In the genomic region with DNA sequence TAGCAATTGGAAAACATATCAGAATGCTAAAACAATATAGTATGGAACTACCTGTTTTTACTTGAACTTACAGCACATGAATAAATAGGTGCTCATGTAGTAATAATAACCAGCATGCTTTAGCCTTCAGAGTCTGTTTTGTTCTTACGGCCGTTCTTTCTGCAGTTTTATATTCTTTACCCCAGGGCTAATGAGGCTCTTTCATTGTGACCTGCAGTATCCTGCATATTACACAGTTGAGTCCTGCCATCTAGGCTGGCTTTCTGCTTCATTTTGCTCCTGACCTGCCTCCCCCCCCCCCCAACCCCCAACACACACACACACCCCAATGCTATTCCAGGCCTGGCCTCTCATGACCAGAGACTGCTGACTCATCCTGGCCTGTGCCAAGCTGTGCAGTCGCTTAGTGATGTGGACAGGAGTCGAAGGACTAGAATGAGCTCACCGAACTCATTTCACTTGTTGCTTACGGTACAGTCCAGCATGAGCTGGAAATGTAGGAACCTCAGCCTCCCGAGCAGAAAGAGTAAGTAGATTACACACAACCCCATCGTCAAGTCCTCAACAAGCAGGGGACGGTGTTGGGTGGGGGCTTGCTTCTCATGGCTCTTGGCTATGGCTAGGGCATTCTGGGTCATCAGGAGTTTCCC, we compare ENCODE assay signal across 8 mouse cellular contexts.
DNase-seq lines count a peak whose midpoint lies in the region; ATAC-seq and TF ChIP-seq lines count a peak whose summit lies in the region.

No protein-coding gene starts in this region.

- 80% methylated on average over 9 of the region's 9 CpGs for WGBS in midbrain, embryonic 10.5 days
- whole genome bisulfite sequencing in midbrain, embryonic 13.5 days: 83% methylated on average over 9 of the region's 9 CpGs
- WGBS in lung, embryonic 16.5 days: 70% methylated on average over 9 of the region's 9 CpGs

- H3K4me2 ChIP-seq in midbrain, embryonic 13.5 days (replicated peaks): no peak overlapping the region
- peak overlapping the region; percentile 32; the same call in 1 of the 2 replicates for H3K4me2 ChIP-seq in lung, embryonic 16.5 days (ENCODE audit: low read depth, low read length)

- no peaks in the 10 kb centered on the region for H3K36me3 ChIP-seq in midbrain, embryonic 10.5 days
- no peaks in the 10 kb centered on the region for H3K36me3 ChIP-seq in midbrain, embryonic 13.5 days
- H3K36me3 ChIP-seq in lung, embryonic 16.5 days (ENCODE audit: control insufficient read depth, insufficient read depth, low read length): no peaks in the 10 kb centered on the region
- no peaks in the 10 kb centered on the region for H3K36me3 ChIP-seq in testis, adult 2 months (ENCODE audit: control insufficient read depth, insufficient read depth, low read length)

- H3K9me3 ChIP-seq in midbrain, embryonic 10.5 days (replicated peaks): no peaks in the 10 kb centered on the region
- H3K9me3 ChIP-seq in midbrain, embryonic 13.5 days: no peaks in the 10 kb centered on the region
- H3K9me3 ChIP-seq in lung, embryonic 16.5 days (ENCODE audit: control insufficient read depth, low read length): no peaks in the 10 kb centered on the region

- H3K4me1 ChIP-seq in midbrain, embryonic 10.5 days: peaks cover 21% of the 10 kb centered on the region
- peaks cover 13% of the 10 kb centered on the region for H3K4me1 ChIP-seq in midbrain, embryonic 13.5 days (replicated peaks)
- peaks cover 12% of the 10 kb centered on the region for H3K4me1 ChIP-seq in lung, embryonic 16.5 days (replicated peaks; ENCODE audit: control insufficient read depth, insufficient read depth, low read length)
- H3K4me1 ChIP-seq in testis, adult 2 months (ENCODE audit: control insufficient read depth, insufficient read depth, low read length): no peaks in the 10 kb centered on the region

- no peak overlapping the region for H3K9ac ChIP-seq in midbrain, embryonic 13.5 days (replicated peaks)
- H3K9ac ChIP-seq in lung, embryonic 16.5 days (ENCODE audit: low read length): no peak overlapping the region; the same call in 1 of the 2 replicates

- no peak overlapping the region for H3K4me3 ChIP-seq in midbrain, embryonic 10.5 days
- no peak overlapping the region for H3K4me3 ChIP-seq in midbrain, embryonic 13.5 days (replicated peaks)
- H3K4me3 ChIP-seq in lung, embryonic 16.5 days (ENCODE audit: low read length): no peak overlapping the region
- no peak overlapping the region; the same call in 1 of the 2 replicates for H3K4me3 ChIP-seq in testis, adult 2 months (ENCODE audit: control insufficient read depth, low read depth, low read length)

- ATAC-seq in midbrain, embryonic 13.5 days: no peak
- ATAC-seq in granulocyte monocyte progenitor cell, adult 5-6 weeks (replicated peaks; ENCODE audit: poor library complexity, severe bottlenecking): peak; percentile 60
- peak; percentile 74 for ATAC-seq in lung, embryonic 16.5 days (ENCODE audit: low read depth)
- ATAC-seq in erythroblast, adult 5-6 weeks (replicated peaks; ENCODE audit: low FRiP score, poor library complexity, severe bottlenecking): no peak

- DNase-seq in midbrain, embryonic 10.5 days (ENCODE audit: low spot score): no peak
- peak; percentile 86 for DNase-seq in brain, adult 2 months (ENCODE audit: low read depth, low spot score)
- peak; percentile 82 for DNase-seq in kidney, adult 11 months

- H3K27me3 ChIP-seq in midbrain, embryonic 10.5 days (ENCODE audit: low read depth, poor library complexity, severe bottlenecking): no peaks in the 10 kb centered on the region
- no peaks in the 10 kb centered on the region for H3K27me3 ChIP-seq in midbrain, embryonic 13.5 days
- no peaks in the 10 kb centered on the region for H3K27me3 ChIP-seq in lung, embryonic 16.5 days (ENCODE audit: control insufficient read depth, insufficient read depth, low read depth, low read length)
- no peaks in the 10 kb centered on the region for H3K27me3 ChIP-seq in testis, adult 2 months (ENCODE audit: control insufficient read depth, insufficient read depth, low read length)

- no peak for TF ChIP-seq POLR2A in testis, adult 2 months (IDR thresholded peaks at IDR 0.05; ENCODE audit: control insufficient read depth, low read depth, low read length)

- peak overlapping the region; percentile 57 for H3K27ac ChIP-seq in midbrain, embryonic 10.5 days (replicated peaks)
- no peak overlapping the region for H3K27ac ChIP-seq in midbrain, embryonic 13.5 days
- peak overlapping the region; percentile 63; the same call in 1 of the 2 replicates for H3K27ac ChIP-seq in lung, embryonic 16.5 days (ENCODE audit: low read length)
- peak overlapping the region; percentile 55 for H3K27ac ChIP-seq in testis, adult 2 months (ENCODE audit: control insufficient read depth, insufficient read depth, low read depth, low read length)

- no peak for TF ChIP-seq CTCF in testis, adult 2 months (IDR thresholded peaks at IDR 0.05; ENCODE audit: control insufficient read depth, insufficient read depth, insufficient replicate concordance, low read depth, low read length)

Comparison
In these comparisons a context has a peak if more than half of its experiments do, and no peak if none do; other contexts are left out.
1. ATAC-seq: peak in granulocyte monocyte progenitor cell, adult 5-6 weeks (single experiment) and lung, embryonic 16.5 days (single experiment); none in midbrain, embryonic 13.5 days (single experiment) and erythroblast, adult 5-6 weeks (single experiment).